In genomic region chr7:111966716-111967115, GRCm38 (mm10) we compare ENCODE assay signal across 14 mouse cellular contexts.
"Had no signal": no experiment of that assay in that cellular context is flagged by ENCODE, and none has a peak within 500 bp of the region (broad histone marks: within the 10 kb centered on the region; RNA-seq: fewer than 3 reads in every experiment).

No protein-coding gene starts in this region.

- ATAC-seq: lung, postnatal 0 days; midbrain, embryonic 13.5 days had no signal

- H3K4me3 ChIP-seq: left cerebral cortex, adult 2 months; limb, embryonic 10.5 days; liver, embryonic 15.5 days; midbrain, embryonic 13.5 days; stomach, embryonic 15.5 days had no signal

- H3K4me2 ChIP-seq: liver, embryonic 11.5 days; liver, embryonic 15.5 days; midbrain, embryonic 13.5 days; stomach, embryonic 15.5 days had no signal

- H3K4me1 ChIP-seq: limb, embryonic 10.5 days; liver, embryonic 15.5 days; stomach, embryonic 15.5 days had no signal

- H3K27me3 ChIP-seq: liver, embryonic 15.5 days; midbrain, embryonic 13.5 days; stomach, embryonic 15.5 days had no signal

- H3K27ac ChIP-seq: kidney, postnatal 0 days; left cerebral cortex, adult 2 months; limb, embryonic 10.5 days; liver, embryonic 15.5 days; midbrain, embryonic 13.5 days; stomach, embryonic 15.5 days had no signal

- H3K9me3 ChIP-seq: limb, embryonic 10.5 days; liver, embryonic 15.5 days; midbrain, embryonic 13.5 days; stomach, embryonic 15.5 days had no signal

- H3K36me3 ChIP-seq: limb, embryonic 10.5 days; liver, embryonic 15.5 days; midbrain, embryonic 13.5 days; stomach, embryonic 15.5 days had no signal

- H3K9ac ChIP-seq: liver, embryonic 15.5 days; midbrain, embryonic 13.5 days; stomach, embryonic 15.5 days had no signal

- DNase-seq: kidney, adult 11 months; kidney, adult 9 months; kidney, postnatal 36 days; lung, adult 2 months; lung, postnatal 36 days; thymus, postnatal 14 days had no signal
